ENCODE assay signal across 8 mouse cellular contexts in the genomic region with DNA sequence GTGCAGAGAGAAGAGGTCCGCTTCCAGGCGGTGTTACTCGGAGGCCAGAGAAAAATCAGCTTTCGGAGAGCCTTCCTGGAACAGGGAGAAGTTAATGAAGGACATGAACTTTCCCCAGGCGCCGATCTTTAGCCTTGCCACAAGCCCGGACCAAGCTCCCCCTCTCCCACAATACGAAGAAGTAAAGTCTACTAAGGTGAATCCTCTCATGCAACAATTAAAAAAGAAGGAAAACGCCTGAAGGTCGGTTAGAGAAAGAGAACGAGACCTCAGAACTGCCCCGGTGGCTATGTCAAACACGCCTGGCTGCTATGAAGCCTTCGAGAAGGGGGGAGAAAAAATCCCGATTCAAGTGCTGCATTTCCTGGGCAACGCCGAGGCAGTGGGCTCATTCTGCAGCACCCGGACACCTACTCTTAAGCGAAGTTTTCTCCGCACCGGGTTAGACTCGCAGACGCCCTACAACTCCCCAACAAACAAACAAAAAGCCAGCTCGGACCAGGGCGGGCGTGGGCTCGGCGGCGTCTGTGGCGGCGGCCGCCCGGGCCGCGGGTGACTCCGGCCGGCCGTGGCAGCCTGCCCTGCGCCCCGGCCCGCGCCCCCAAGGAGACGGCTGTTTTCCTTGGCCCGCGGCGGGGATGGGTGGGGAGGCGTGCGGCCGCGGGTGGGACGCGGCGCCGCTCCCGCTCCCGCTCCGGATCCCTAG. TPM values are rescaled to one million over a fixed set of nuclear protein-coding genes. Genes with fewer than 3 reads are reported as not detected.
DNase-seq lines count a peak whose midpoint lies in the region; ATAC-seq and TF ChIP-seq lines count a peak whose summit lies in the region.

No protein-coding gene starts in this region.

- H3K27me3 ChIP-seq in forebrain, embryonic 15.5 days = no peaks in the 10 kb centered on the region
- H3K27me3 ChIP-seq in hindbrain, postnatal 0 days (ENCODE audit: insufficient read depth, low read length) = no peaks in the 10 kb centered on the region
- no peaks in the 10 kb centered on the region for H3K27me3 ChIP-seq in liver, embryonic 14.5 days (ENCODE audit: control insufficient read depth, insufficient read depth, low read length)

- ATAC-seq in frontal cortex, adult (ENCODE audit: low TSS enrichment) = 0 out of 2 replicates have a peak, but pooled peaks have one; percentile 2
- no peak; the same call in 1 of the 2 replicates for ATAC-seq in forebrain, embryonic 15.5 days (replicated peaks)
- ATAC-seq in hindbrain, postnatal 0 days = no peak; the same call in 1 of the 2 replicates
- no peak for ATAC-seq in liver, embryonic 14.5 days (ENCODE audit: insufficient read depth)

- no peaks in the 10 kb centered on the region for H3K9me3 ChIP-seq in forebrain, embryonic 15.5 days
- H3K9me3 ChIP-seq in hindbrain, postnatal 0 days (ENCODE audit: low read length) = no peaks in the 10 kb centered on the region
- no peaks in the 10 kb centered on the region for H3K9me3 ChIP-seq in liver, embryonic 14.5 days (ENCODE audit: control insufficient read depth, low read length)

- no peak for DNase-seq in frontal cortex, postnatal 36 days (ENCODE audit: low spot score in 2 of 2)
- peak; percentile 31 to 39 for DNase-seq in adrenal gland, postnatal 36 days
- DNase-seq in hindbrain, postnatal 0 days (ENCODE audit: low spot score) = peak; percentile 61
- DNase-seq in liver, embryonic 14.5 days (ENCODE audit: low read depth in 3 of 3, low spot score in 3 of 3) = peak in 1 of 3 experiments; percentile 36
- DNase-seq in urinary bladder, postnatal 14 days (ENCODE audit: low spot score) = peak; percentile 31

- peak overlapping the region; percentile 84 for H3K4me2 ChIP-seq in forebrain, embryonic 15.5 days (replicated peaks)
- peak overlapping the region; percentile 93 for H3K4me2 ChIP-seq in hindbrain, postnatal 0 days (ENCODE audit: low read depth, low read length)
- peak overlapping the region; percentile 88 for H3K4me2 ChIP-seq in liver, embryonic 14.5 days (ENCODE audit: low read depth)

- H3K36me3 ChIP-seq in forebrain, embryonic 15.5 days = no peaks in the 10 kb centered on the region
- H3K36me3 ChIP-seq in hindbrain, postnatal 0 days (ENCODE audit: insufficient read depth, low read length) = no peaks in the 10 kb centered on the region
- H3K36me3 ChIP-seq in liver, embryonic 14.5 days (replicated peaks; ENCODE audit: control insufficient read depth, insufficient read depth, low read depth) = peaks cover 5% of the 10 kb centered on the region; the same call in 1 of the 2 replicates

- H3K9ac ChIP-seq in forebrain, embryonic 15.5 days (replicated peaks) = peak overlapping the region; percentile 100
- peak overlapping the region; percentile 99 for H3K9ac ChIP-seq in hindbrain, postnatal 0 days (replicated peaks; ENCODE audit: low read length)
- H3K9ac ChIP-seq in liver, embryonic 14.5 days (replicated peaks) = peak overlapping the region; percentile 100

- TF ChIP-seq EP300 in liver, embryonic 14.5 days (IDR thresholded peaks at IDR 0.05; ENCODE audit: low read depth) = no peak

- H3K27ac ChIP-seq in forebrain, embryonic 15.5 days (replicated peaks) = peak overlapping the region; percentile 100
- H3K27ac ChIP-seq in hindbrain, postnatal 0 days = peak overlapping the region; percentile 100
- H3K27ac ChIP-seq in liver, embryonic 14.5 days = peak overlapping the region; percentile 97
- peak overlapping the region; percentile 9; the same call in 1 of the 2 replicates for H3K27ac ChIP-seq in olfactory bulb, adult 2 months (ENCODE audit: insufficient read depth, low read depth, low read length)

- under 1% methylated on average over 54 of the region's 57 CpGs for WGBS in forebrain, embryonic 15.5 days
- under 1% methylated on average over 55 of the region's 57 CpGs for WGBS in hindbrain, postnatal 0 days
- under 1% methylated on average over 55 of the region's 57 CpGs for WGBS in liver, embryonic 14.5 days (ENCODE audit: insufficient replicate concordance)
- WGBS in olfactory bulb, adult 2 months = under 1% methylated on average over 57 of the region's 57 CpGs

- H3K4me1 ChIP-seq in forebrain, embryonic 15.5 days = peaks cover 36% of the 10 kb centered on the region
- peaks cover 16% of the 10 kb centered on the region for H3K4me1 ChIP-seq in hindbrain, postnatal 0 days (ENCODE audit: insufficient read depth, low read length)
- H3K4me1 ChIP-seq in liver, embryonic 14.5 days (replicated peaks; ENCODE audit: control insufficient read depth in 2 of 2, insufficient read depth in 2 of 2, low read length in 1 of 2) = peaks cover 25 to 34% of the 10 kb centered on the region in 2 experiments
- H3K4me1 ChIP-seq in olfactory bulb, adult 2 months (ENCODE audit: control insufficient read depth, insufficient read depth, low read length) = peaks cover 6% of the 10 kb centered on the region; the same call in 1 of the 2 replicates

- peak overlapping the region; percentile 73 for H3K4me3 ChIP-seq in forebrain, embryonic 15.5 days
- H3K4me3 ChIP-seq in hindbrain, postnatal 0 days (ENCODE audit: low read length) = peak overlapping the region; percentile 95
- peak overlapping the region; percentile 85 to 94 for H3K4me3 ChIP-seq in liver, embryonic 14.5 days (ENCODE audit: insufficient read depth in 1 of 2, low read depth in 2 of 2, low read length in 2 of 2)
- peak overlapping the region; percentile 68 for H3K4me3 ChIP-seq in olfactory bulb, adult 2 months (ENCODE audit: insufficient read depth, low read depth, low read length)

- no peak for TF ChIP-seq CTCF in hindbrain, postnatal 0 days (IDR thresholded peaks at IDR 0.05; ENCODE audit: low read depth)
- no peak for TF ChIP-seq CTCF in liver, embryonic 14.5 days (IDR thresholded peaks at IDR 0.05; ENCODE audit: low read depth)
- TF ChIP-seq CTCF in olfactory bulb, adult 2 months (IDR thresholded peaks at IDR 0.05; ENCODE audit: insufficient read depth, low read depth, low read length) = no peak

- no peak for TF ChIP-seq POLR2A in olfactory bulb, adult 2 months (IDR thresholded peaks at IDR 0.05; ENCODE audit: insufficient read depth, low read depth, low read length)

RNA-seq across cellular contexts. Expression of a gene that starts 0.9 kb away (rescaled TPM):
- 10 to 100 TPM; 77.6 to 88.4 TPM for total RNA-seq in adrenal gland, postnatal 36 days (2021)
- 41.5 and 42.3 TPM in 2 replicates for polyA plus RNA-seq in forebrain, embryonic 15.5 days (2015; fragmentation: Nextera tagmentation; extraction: Ambion mirVana)
- total RNA-seq in hindbrain, postnatal 0 days (2014; rRNA removed) = 65.8 and 76.4 TPM in 2 replicates
- 26.6 and 27.7 TPM in 2 replicates for polyA plus RNA-seq in hindbrain, postnatal 0 days (2015; fragmentation: Nextera tagmentation; extraction: Ambion mirVana)
- polyA plus RNA-seq in liver, embryonic 14.5 days (2012; rRNA removed) = 6.7 and 10.9 TPM in 2 replicates
- polyA plus RNA-seq in liver, embryonic 14.5 days (2014; fragmentation: Nextera tagmentation; extraction: Ambion mirVana) = 8.4 and 9.0 TPM in 2 replicates
- 558 TPM in 1 of 2 replicates, not detected in the other for polyA plus RNA-seq in olfactory bulb, adult 2 months (2012; ENCODE audit: insufficient read depth, insufficient read length, low replicate concordance, missing spikeins)

Comparison
In these comparisons a context has a peak if more than half of its experiments do, and no peak if none do; other contexts are left out.
1. DNase-seq: peak in adrenal gland, postnatal 36 days (2 of 2), hindbrain, postnatal 0 days (single experiment) and urinary bladder, postnatal 14 days (single experiment); none in frontal cortex, postnatal 36 days (0 of 2).
2. H3K27ac ChIP-seq: peak in every context shown above with its lines; median percentile 100 in forebrain, embryonic 15.5 days; 100 in hindbrain, postnatal 0 days; 97 in liver, embryonic 14.5 days; 9 in olfactory bulb, adult 2 months.
3. Peak in every context shown above with its lines, with median percentiles within 50 percentile points of each other: H3K4me2 ChIP-seq, H3K4me3 ChIP-seq and H3K9ac ChIP-seq.